Mouse (Mus musculus) liver, adult 2 months (tissue): Measurements from ENCODE around the gene Col25a1. TPM values are rescaled to one million over a fixed set of nuclear protein-coding genes. Genes with fewer than 3 reads are reported as not detected.

ENCODE experiments used
- DNase-seq: peaks from one replicate; pipeline ENCODE4 v3.0.0-alpha.2; 2011; ENCODE audit warnings: low read depth, low spot score; ENCODE audit errors: extremely low read depth
- H3K27ac ChIP-seq: fragments of 200-500 bp; replicated peaks from 2 replicates; pipeline ENCODE4 v1.5.1; 2012; ENCODE audit warnings: low read depth, mild to moderate bottlenecking, control low read depth, inconsistent platforms, low read length; ENCODE audit not compliant: insufficient read depth
- H3K27me3 ChIP-seq: fragments of 200-500 bp; 2 replicates; pipeline ENCODE4 v1.6.1; 2012; ENCODE audit warnings: mild to moderate bottlenecking, moderate library complexity, low read length, inconsistent platforms; ENCODE audit not compliant: control insufficient read depth, insufficient read depth
- H3K36me3 ChIP-seq: fragments of 200-500 bp; 2 replicates; pipeline ENCODE4 v1.6.1; 2012; ENCODE audit warnings: low read length, inconsistent platforms; ENCODE audit not compliant: control insufficient read depth, insufficient read depth
- H3K4me1 ChIP-seq: fragments of 200-500 bp; 2 replicates; pipeline ENCODE4 v1.6.1; 2011; ENCODE audit warnings: low read length; ENCODE audit not compliant: control insufficient read depth, insufficient read depth
- H3K4me3 ChIP-seq: fragments of 200-500 bp; 2 replicates; pipeline ENCODE4 v1.5.1; 2011; ENCODE audit warnings: low read depth, mild to moderate bottlenecking, control low read depth, low read length, moderate library complexity; ENCODE audit not compliant: insufficient read depth
- H3K79me2 ChIP-seq: fragments of 200-500 bp; 2 replicates; pipeline ENCODE4 v1.6.1; 2012; ENCODE audit warnings: inconsistent platforms, mild to moderate bottlenecking, low read length, moderate library complexity; ENCODE audit not compliant: control insufficient read depth, insufficient read depth
- H3K9ac ChIP-seq: fragments of 200-500 bp; 2 replicates; pipeline ENCODE4 v1.6.1; 2012; ENCODE audit warnings: low read depth, mild to moderate bottlenecking, control low read depth, inconsistent platforms, low read length
- CTCF ChIP-seq: fragments of 200-500 bp; IDR thresholded peaks from 2 replicates; pipeline ENCODE4 v1.5.1; 2011; ENCODE audit warnings: low read depth, low read length, control low read depth
- POLR2A ChIP-seq: fragments of 200-500 bp; IDR thresholded peaks from 2 replicates; pipeline ENCODE4 v1.6.1; 2011; ENCODE audit warnings: low read length, control low read depth; ENCODE audit not compliant: insufficient read depth; ENCODE audit errors: extremely low read depth
- WGBS: fragments of 180-500 bp; shearing (Covaris S2); methylation state at CpG from one replicate; pipeline ENCODE4 v1.1.7; 2018; 5-methylcytosine and 5-hydroxymethylcytosine counted together
- polyA plus RNA-seq: library from polyadenylated mRNA; depleted of rRNA; stranded (reverse); fragments of >200 nt; gene quantifications from 2 replicates; pipeline ENCODE4 v1.2.3, GENCODE M21; 2012
- total RNA-seq: library from RNA; depleted of rRNA; stranded (reverse); fragments of >200 nt; gene quantifications from 2 replicates; pipeline ENCODE4 v1.2.3, GENCODE M21; 2014

Gene Col25a1
- total and polyA plus RNA-seq, 2 experiments, result 0.05 to 0.09 TPM

GRCm38 (mm10) chr3:130565586-130565985, 434.3 kb downstream of the Col25a1 start:
- no peaks in the 10 kb centered on the region for H3K79me2 ChIP-seq
- DNase-seq, result no peak
- no peaks in the 10 kb centered on the region for H3K27me3 ChIP-seq
- H3K36me3 ChIP-seq, result no peaks in the 10 kb centered on the region
- 95% methylated on average over 6 of the region's 6 CpGs for WGBS
- no peak overlapping the region for H3K4me3 ChIP-seq
- no peak overlapping the region for H3K27ac ChIP-seq
- H3K9ac ChIP-seq, result no peak overlapping the region
- no peaks in the 10 kb centered on the region for H3K4me1 ChIP-seq
- TF ChIP-seq POLR2A (no peak), CTCF (no peak)

GRCm38 (mm10) chr3:130568331-130569095, 437.2 kb downstream of the Col25a1 start:
- no peaks in the 10 kb centered on the region for H3K4me1 ChIP-seq
- TF ChIP-seq POLR2A (no peak), CTCF (no peak)
- no peak overlapping the region for H3K9ac ChIP-seq
- DNase-seq, result no peak
- no peak overlapping the region for H3K4me3 ChIP-seq
- H3K36me3 ChIP-seq, result no peaks in the 10 kb centered on the region
- H3K27me3 ChIP-seq, result no peaks in the 10 kb centered on the region
- H3K79me2 ChIP-seq, result no peaks in the 10 kb centered on the region
- 89% methylated on average over 16 of the region's 16 CpGs for WGBS
- no peak overlapping the region for H3K27ac ChIP-seq

- no peak overlapping the region for H3K27ac ChIP-seq
- no peaks in the 10 kb centered on the region for H3K4me1 ChIP-seq
- no peak overlapping the region for H3K9ac ChIP-seq
- 75% methylated on average over 5 of the region's 5 CpGs for WGBS
- no peak overlapping the region for H3K4me3 ChIP-seq
- H3K79me2 ChIP-seq, result no peaks in the 10 kb centered on the region
- no peak; the same call in 1 of the 2 replicates for TF ChIP-seq CTCF
- no peak for DNase-seq
- H3K27me3 ChIP-seq, result no peaks in the 10 kb centered on the region
- no peaks in the 10 kb centered on the region for H3K36me3 ChIP-seq
Measured at GRCm38 (mm10) chr3:130573243-130573642, 441.9 kb downstream of the Col25a1 start.

DNA sequence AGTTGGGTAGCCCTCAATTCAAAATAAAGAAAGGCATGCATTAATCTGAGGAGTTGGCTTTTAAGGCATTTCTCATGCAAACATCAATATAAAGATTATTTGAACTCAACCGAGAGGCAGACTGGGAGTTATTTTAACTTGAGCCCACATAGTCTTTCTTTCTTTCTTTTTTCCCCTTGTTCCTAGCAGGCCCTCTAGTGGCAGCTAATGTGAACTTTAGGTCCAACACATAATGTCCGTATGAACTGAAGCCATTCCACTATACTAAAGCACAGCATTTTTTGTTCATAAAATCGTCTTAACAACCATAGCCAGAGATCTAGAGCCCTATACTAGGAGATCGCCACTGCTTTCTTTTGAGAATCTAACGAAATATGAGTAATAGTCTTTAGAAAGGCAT, 443.4 kb downstream of the Col25a1 start:
- Histone ChIP-seq H3K27me3 (no peaks in the 10 kb centered on the region), H3K9ac (no peak overlapping the region), H3K79me2 (no peaks in the 10 kb centered on the region), H3K27ac (no peak overlapping the region), H3K36me3 (no peaks in the 10 kb centered on the region), H3K4me3 (no peak overlapping the region), H3K4me1 (no peaks in the 10 kb centered on the region)
- 18% methylated on average over 5 of the region's 5 CpGs for WGBS
- peak; percentile 41 for DNase-seq
- TF ChIP-seq POLR2A (no peak), CTCF (peak; percentile 23)

DNA sequence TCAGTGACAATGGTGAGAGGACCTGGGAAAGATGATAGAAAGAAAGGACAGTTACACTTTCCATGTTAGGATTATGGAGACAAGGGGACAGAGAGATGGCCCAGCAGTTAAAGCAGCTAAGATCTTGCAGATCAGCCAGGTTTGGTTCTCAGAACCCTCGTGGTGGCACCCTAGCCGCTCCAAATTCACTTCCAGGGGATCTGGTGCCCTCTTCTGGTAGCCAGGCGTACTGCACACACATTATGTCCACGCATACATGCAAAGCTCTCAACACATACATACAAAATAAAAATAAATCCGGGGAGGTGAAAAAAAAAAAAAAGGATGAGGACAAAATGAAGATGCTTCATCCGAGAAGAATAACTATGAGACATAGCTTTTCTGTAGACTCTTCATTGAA, 445.4 kb downstream of the Col25a1 start:
- TF ChIP-seq CTCF (peak; percentile 77), POLR2A (no peak)
- H3K36me3 ChIP-seq, result no peaks in the 10 kb centered on the region
- peak; percentile 10 for DNase-seq
- WGBS, result 66% methylated on average over 6 of the region's 6 CpGs
- no peak overlapping the region for H3K9ac ChIP-seq
- no peak overlapping the region for H3K4me3 ChIP-seq
- no peak overlapping the region for H3K27ac ChIP-seq
- no peaks in the 10 kb centered on the region for H3K27me3 ChIP-seq
- H3K79me2 ChIP-seq, result no peaks in the 10 kb centered on the region
- no peaks in the 10 kb centered on the region for H3K4me1 ChIP-seq

DNA sequence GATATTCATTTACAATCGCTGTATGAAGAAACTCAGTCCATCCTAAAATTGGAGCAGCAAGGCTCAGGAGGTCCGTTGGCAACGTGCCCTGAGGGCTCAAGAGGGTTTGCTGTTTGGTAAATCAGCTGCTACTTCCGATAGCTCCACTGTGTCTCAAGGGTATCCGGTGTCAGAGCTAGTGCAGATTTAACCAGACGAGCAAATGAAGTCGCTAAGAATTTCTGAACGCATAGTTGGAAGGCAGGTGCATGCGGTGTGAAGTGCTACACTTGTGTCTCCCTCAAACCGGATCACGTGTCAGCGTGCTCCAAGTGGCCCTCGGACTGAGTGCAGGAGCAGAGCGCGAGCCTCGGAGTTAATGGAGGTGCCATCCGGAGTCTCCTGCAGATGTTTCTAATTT, 448.2 kb downstream of the Col25a1 start:
- TF ChIP-seq POLR2A (no peak), CTCF (no peak)
- DNase-seq, result no peak

More for the DNA sequence above, 448.2 kb downstream of the Col25a1 start:
- Histone ChIP-seq H3K27me3 (no peaks in the 10 kb centered on the region), H3K27ac (no peak overlapping the region), H3K9ac (no peak overlapping the region), H3K36me3 (no peaks in the 10 kb centered on the region), H3K4me1 (no peaks in the 10 kb centered on the region), H3K79me2 (no peaks in the 10 kb centered on the region), H3K4me3 (no peak overlapping the region)
- WGBS, result 79% methylated on average over 17 of the region's 17 CpGs
